Mouse (Mus musculus): ENCODE measurements around the gene Kalrn. TPM values are rescaled to one million over a fixed set of nuclear protein-coding genes. Genes with fewer than 3 reads are reported as not detected.

The Kalrn gene
- total and polyA plus RNA-seq, 2 experiments from 2014 or later: 23.6 to 148 TPM

- 68% methylated on average over 3 of the region's 3 CpGs for WGBS
- H3K27ac ChIP-seq (ENCODE audit: low read depth, low read length): no peak overlapping the region
- no peak overlapping the region for H3K4me3 ChIP-seq (ENCODE audit: low read depth, low read length)
- no peaks in the 10 kb centered on the region for H3K4me1 ChIP-seq (ENCODE audit: insufficient read depth)
- TF ChIP-seq CTCF (IDR thresholded peaks at IDR 0.05; ENCODE audit: low read depth): no peak
- no peak overlapping the region for H3K9ac ChIP-seq
- peaks cover 4% of the 10 kb centered on the region; the same call in 1 of the 2 replicates for H3K36me3 ChIP-seq (ENCODE audit: insufficient read depth)
- ATAC-seq: 0 out of 2 replicates have a peak, but pooled peaks have one; percentile 29
- H3K27me3 ChIP-seq (ENCODE audit: insufficient read depth, low read length): no peaks in the 10 kb centered on the region
- DNase-seq: no peak
- H3K4me2 ChIP-seq (ENCODE audit: low read depth): no peak overlapping the region
- no peaks in the 10 kb centered on the region for H3K9me3 ChIP-seq (ENCODE audit: low read length)
These were observed 421.7 kb downstream of the Kalrn start for GRCm38 (mm10) chr16:34151528-34152071.

- DNase-seq (no peak), ATAC-seq (no peak)
- H3K9ac ChIP-seq: no peak overlapping the region
- no peaks in the 10 kb centered on the region for H3K9me3 ChIP-seq (ENCODE audit: low read length)
- H3K4me2 ChIP-seq (ENCODE audit: low read depth): no peak overlapping the region
- WGBS: 87% methylated on average over 8 of the region's 8 CpGs
- TF ChIP-seq CTCF (IDR thresholded peaks at IDR 0.05; ENCODE audit: low read depth): no peak
- H3K27ac ChIP-seq (ENCODE audit: low read depth, low read length): no peak overlapping the region
- H3K27me3 ChIP-seq (ENCODE audit: insufficient read depth, low read length): no peaks in the 10 kb centered on the region
- H3K4me3 ChIP-seq (ENCODE audit: low read depth, low read length): no peak overlapping the region
- H3K36me3 ChIP-seq (ENCODE audit: insufficient read depth): no peaks in the 10 kb centered on the region
- no peaks in the 10 kb centered on the region for H3K4me1 ChIP-seq (ENCODE audit: insufficient read depth)
These were observed 431.7 kb downstream of the Kalrn start for GRCm38 (mm10) chr16:34141670-34142069.

GRCm38 (mm10) chr16:34135074-34135473, 438.3 kb downstream of the Kalrn start:
- no peaks in the 10 kb centered on the region for H3K27me3 ChIP-seq (ENCODE audit: insufficient read depth, low read length)
- WGBS: 86% methylated on average over 2 of the region's 2 CpGs
- DNase-seq: no peak
- no peaks in the 10 kb centered on the region for H3K9me3 ChIP-seq (ENCODE audit: low read length)
- ATAC-seq: no peak
- H3K27ac ChIP-seq (ENCODE audit: low read depth, low read length): no peak overlapping the region
- H3K4me1 ChIP-seq (ENCODE audit: insufficient read depth): no peaks in the 10 kb centered on the region
- H3K9ac ChIP-seq: no peak overlapping the region
- no peak overlapping the region for H3K4me2 ChIP-seq (ENCODE audit: low read depth)
- H3K36me3 ChIP-seq (ENCODE audit: insufficient read depth): no peaks in the 10 kb centered on the region; the same call in 1 of the 2 replicates
- no peak for TF ChIP-seq CTCF (IDR thresholded peaks at IDR 0.05; ENCODE audit: low read depth)
- H3K4me3 ChIP-seq (ENCODE audit: low read depth, low read length): no peak overlapping the region

- WGBS: 63% methylated on average over 3 of the region's 3 CpGs
- H3K36me3 ChIP-seq (ENCODE audit: insufficient read depth): no peaks in the 10 kb centered on the region; the same call in 1 of the 2 replicates
These were observed 438.7 kb downstream of the Kalrn start for GRCm38 (mm10) chr16:34134628-34135027.

GRCm38 (mm10) chr16:34125595-34125994, 447.7 kb downstream of the Kalrn start:
- peak; percentile 83 for TF ChIP-seq CTCF (IDR thresholded peaks at IDR 0.05; ENCODE audit: low read depth)
- Histone ChIP-seq H3K27ac (ENCODE audit: low read depth, low read length) (no peak overlapping the region), H3K4me1 (ENCODE audit: insufficient read depth) (no peaks in the 10 kb centered on the region), H3K9ac (no peak overlapping the region), H3K9me3 (ENCODE audit: low read length) (no peaks in the 10 kb centered on the region), H3K36me3 (ENCODE audit: insufficient read depth) (no peaks in the 10 kb centered on the region), H3K4me3 (ENCODE audit: low read depth, low read length) (no peak overlapping the region), H3K4me2 (ENCODE audit: low read depth) (no peak overlapping the region), H3K27me3 (ENCODE audit: insufficient read depth, low read length) (no peaks in the 10 kb centered on the region)
- DNase-seq (peak; percentile 80), ATAC-seq (peak; percentile 71)
- 4% methylated on average over 2 of the region's 2 CpGs for whole genome bisulfite sequencing

More at GRCm38 (mm10) chr16:34134628-34135027, 438.7 kb downstream of the Kalrn start:
- no peaks in the 10 kb centered on the region for H3K9me3 ChIP-seq (ENCODE audit: low read length)
- no peak overlapping the region for H3K27ac ChIP-seq (ENCODE audit: low read depth, low read length)
- ATAC-seq: no peak
- no peak overlapping the region for H3K4me3 ChIP-seq (ENCODE audit: low read depth, low read length)
- no peak overlapping the region for H3K9ac ChIP-seq
- no peaks in the 10 kb centered on the region for H3K4me1 ChIP-seq (ENCODE audit: insufficient read depth)
- no peaks in the 10 kb centered on the region for H3K27me3 ChIP-seq (ENCODE audit: insufficient read depth, low read length)
- H3K4me2 ChIP-seq (ENCODE audit: low read depth): no peak overlapping the region
- no peak for TF ChIP-seq CTCF (IDR thresholded peaks at IDR 0.05; ENCODE audit: low read depth)
- no peak for DNase-seq

GRCm38 (mm10) chr16:34122486-34122885, 450.8 kb downstream of the Kalrn start:
- Histone ChIP-seq H3K27ac (ENCODE audit: low read depth, low read length) (no peak overlapping the region), H3K4me1 (ENCODE audit: insufficient read depth) (no peaks in the 10 kb centered on the region), H3K9ac (no peak overlapping the region), H3K9me3 (ENCODE audit: low read length) (no peaks in the 10 kb centered on the region), H3K27me3 (ENCODE audit: insufficient read depth, low read length) (no peaks in the 10 kb centered on the region), H3K4me3 (ENCODE audit: low read depth, low read length) (no peak overlapping the region), H3K4me2 (ENCODE audit: low read depth) (no peak overlapping the region), H3K36me3 (ENCODE audit: insufficient read depth) (0 out of 2 replicates have a peak, but pooled peaks cover 3% of the 10 kb centered on the region)
- DNase-seq: no peak
- 80% methylated on average over 9 of the region's 9 CpGs for WGBS
- no peak for TF ChIP-seq CTCF (IDR thresholded peaks at IDR 0.05; ENCODE audit: low read depth)
- ATAC-seq: no peak

GRCm38 (mm10) chr16:34121288-34121687, 452.0 kb downstream of the Kalrn start:
- ATAC-seq (no peak), DNase-seq (no peak)
- 87% methylated on average over 7 of the region's 7 CpGs for WGBS
- Histone ChIP-seq H3K36me3 (ENCODE audit: insufficient read depth) (peaks cover 3% of the 10 kb centered on the region; the same call in 1 of the 2 replicates), H3K27ac (ENCODE audit: low read depth, low read length) (no peak overlapping the region), H3K9ac (no peak overlapping the region), H3K27me3 (ENCODE audit: insufficient read depth, low read length) (no peaks in the 10 kb centered on the region), H3K4me1 (ENCODE audit: insufficient read depth) (no peaks in the 10 kb centered on the region), H3K9me3 (ENCODE audit: low read length) (no peaks in the 10 kb centered on the region), H3K4me2 (ENCODE audit: low read depth) (no peak overlapping the region), H3K4me3 (ENCODE audit: low read depth, low read length) (no peak overlapping the region)
- TF ChIP-seq CTCF (IDR thresholded peaks at IDR 0.05; ENCODE audit: low read depth): no peak
